Mouse (Mus musculus) limb, embryonic 14.5 days (tissue): ENCODE results near the gene Gm47841. TPM values are rescaled to one million over a fixed set of nuclear protein-coding genes. Genes with fewer than 3 reads are reported as not detected.

Experiments
- ATAC-seq: fragments of 200-750 bp; cut with Nextera tagmentation; 2 replicates; pipeline ENCODE4 v1.8.0; 2017; ENCODE audit warnings: low read depth, moderate number of reproducible peaks, moderate TSS enrichment; ENCODE audit not compliant: low FRiP score
- DNase-seq: peaks from one replicate; pipeline ENCODE4 v3.0.0-alpha.2; 2015; ENCODE audit warnings: low spot score
- H3K27ac ChIP-seq: fragments of 300-500 bp; sonication (generic); replicated peaks from 2 replicates; pipeline ENCODE4 v1.5.1; 2014; ENCODE audit warnings: low read depth, mild to moderate bottlenecking, low read length, moderate library complexity, mixed read lengths
- H3K27me3 ChIP-seq: fragments of 300-500 bp; sonication (generic); 2 replicates; pipeline ENCODE4 v1.6.1; 2014; ENCODE audit warnings: low read length, mixed read lengths; ENCODE audit not compliant: control insufficient read depth, insufficient read depth
- H3K36me3 ChIP-seq: fragments of 300-500 bp; sonication (generic); 2 replicates; pipeline ENCODE4 v1.6.1; 2014; ENCODE audit warnings: mild to moderate bottlenecking, low read length, moderate library complexity, mixed read lengths; ENCODE audit not compliant: control insufficient read depth, insufficient read depth
- H3K4me1 ChIP-seq: fragments of 300-500 bp; sonication (generic); 2 replicates; pipeline ENCODE4 v1.6.1; 2014; ENCODE audit warnings: antibody characterized with exemption, low read length, mixed read lengths; ENCODE audit not compliant: control insufficient read depth, insufficient read depth
- H3K4me2 ChIP-seq: fragments of 300-500 bp; sonication (generic); replicated peaks from 2 replicates; pipeline ENCODE4 v1.6.1; 2014; ENCODE audit warnings: low read depth, mild to moderate bottlenecking, low read length, moderate library complexity; ENCODE audit not compliant: severe bottlenecking
- H3K4me3 ChIP-seq: fragments of 300-500 bp; sonication (generic); replicated peaks from 2 replicates; pipeline ENCODE4 v1.5.1; 2014; ENCODE audit warnings: low read length
- H3K9ac ChIP-seq: fragments of 300-500 bp; sonication (generic); 2 replicates; pipeline ENCODE4 v1.6.1; 2014; ENCODE audit warnings: mild to moderate bottlenecking, low read depth, low read length, moderate library complexity; ENCODE audit not compliant: severe bottlenecking
- H3K9me3 ChIP-seq: fragments of 300-500 bp; sonication (generic); 2 replicates; pipeline ENCODE4 v1.6.1; 2016; ENCODE audit warnings: low read length; ENCODE audit not compliant: control insufficient read depth
- POLR2A ChIP-seq: fragments of 200-500 bp; IDR thresholded peaks from 2 replicates; pipeline ENCODE4 v1.8.0; 2012; ENCODE audit warnings: inconsistent platforms, mild to moderate bottlenecking, moderate library complexity, borderline replicate concordance; ENCODE audit not compliant: insufficient read depth, insufficient read length; ENCODE audit errors: extremely low read depth
- WGBS: fragments of 180-500 bp; shearing (Covaris S2); extraction: QIAGEN DNeasy Blood & Tissue Kit; methylation state at CpG from one replicate; pipeline ENCODE4 v1.1.7; 2014; 5-methylcytosine and 5-hydroxymethylcytosine counted together
- polyA plus RNA-seq, 2 experiments: library from polyadenylated mRNA; depleted of rRNA in 1 of 2; stranded (reverse) in 1 of 2; unstranded in 1 of 2; fragments of >200 nt; fragmentation: Nextera tagmentation in 1 of 2; extraction: Ambion mirVana in 1 of 2; gene quantifications; 2 replicates each; pipeline versions ENCODE4 v1.2.1 to v1.2.3; 2012 to 2014

The Gm47841 gene
- polyA plus RNA-seq, 2 experiments: 0.05 TPM; not detected in 1

GRCm38 (mm10) chr15:101008386-101009010, 38.7 kb downstream of the Gm47841 start:
- Histone ChIP-seq H3K4me1 (peaks cover 5% of the 10 kb centered on the region; the same call in 1 of the 2 replicates), H3K27ac (no peak overlapping the region), H3K9ac (no peak overlapping the region), H3K9me3 (no peaks in the 10 kb centered on the region), H3K36me3 (no peaks in the 10 kb centered on the region), H3K4me3 (no peak overlapping the region), H3K27me3 (no peaks in the 10 kb centered on the region), H3K4me2 (no peak overlapping the region)
- ATAC-seq (no peak), DNase-seq (peak; percentile 54)
- no peak for TF ChIP-seq POLR2A
- WGBS: 79% methylated on average over 14 of the region's 14 CpGs

- no peaks in the 10 kb centered on the region for H3K27me3 ChIP-seq
- peak overlapping the region; percentile 46 for H3K4me2 ChIP-seq
- H3K27ac ChIP-seq: no peak overlapping the region
- H3K36me3 ChIP-seq: no peaks in the 10 kb centered on the region
- WGBS: 57% methylated on average over 7 of the region's 7 CpGs
- ATAC-seq (no peak), DNase-seq (no peak)
- H3K9ac ChIP-seq: no peak overlapping the region
- H3K4me1 ChIP-seq: peaks cover 5% of the 10 kb centered on the region; the same call in 1 of the 2 replicates
- no peaks in the 10 kb centered on the region for H3K9me3 ChIP-seq
- TF ChIP-seq POLR2A: no peak
- H3K4me3 ChIP-seq: 0 out of 2 replicates have a peak overlapping the region, but pooled peaks have one; percentile 38
Observed at GRCm38 (mm10) chr15:101007236-101007635, 40.0 kb downstream of the Gm47841 start.

- TF ChIP-seq POLR2A: no peak
- ATAC-seq (peak; percentile 82), DNase-seq (peak; percentile 45)
- no peaks in the 10 kb centered on the region for H3K9me3 ChIP-seq
- H3K27ac ChIP-seq: no peak overlapping the region
- H3K4me3 ChIP-seq: peak overlapping the region; percentile 38
- no peak overlapping the region for H3K9ac ChIP-seq
- no peaks in the 10 kb centered on the region for H3K36me3 ChIP-seq
- peaks cover 5% of the 10 kb centered on the region; the same call in 1 of the 2 replicates for H3K4me1 ChIP-seq
- WGBS: 12% methylated on average over 14 of the region's 15 CpGs
- no peaks in the 10 kb centered on the region for H3K27me3 ChIP-seq
- H3K4me2 ChIP-seq: peak overlapping the region; percentile 46
Observed at GRCm38 (mm10) chr15:101006251-101007040, 40.8 kb downstream of the Gm47841 start.

GRCm38 (mm10) chr15:101005717-101006116, 41.5 kb downstream of the Gm47841 start:
- 78% methylated on average over 8 of the region's 8 CpGs for WGBS
- no peaks in the 10 kb centered on the region for H3K36me3 ChIP-seq
- no peak overlapping the region for H3K27ac ChIP-seq
- DNase-seq: no peak
- no peak overlapping the region for H3K4me3 ChIP-seq
- ATAC-seq: no peak
- no peak for TF ChIP-seq POLR2A
- no peaks in the 10 kb centered on the region for H3K27me3 ChIP-seq
- H3K4me2 ChIP-seq: no peak overlapping the region
- no peak overlapping the region for H3K9ac ChIP-seq
- no peaks in the 10 kb centered on the region for H3K9me3 ChIP-seq
- H3K4me1 ChIP-seq: peaks cover 5% of the 10 kb centered on the region; the same call in 1 of the 2 replicates

GRCm38 (mm10) chr15:101004538-101004937, 42.7 kb downstream of the Gm47841 start:
- TF ChIP-seq POLR2A: no peak
- 68% methylated on average over 3 of the region's 3 CpGs for WGBS
- no peak for DNase-seq
- Histone ChIP-seq H3K9ac (no peak overlapping the region), H3K36me3 (no peaks in the 10 kb centered on the region), H3K4me3 (no peak overlapping the region), H3K27ac (no peak overlapping the region), H3K4me1 (peaks cover 5% of the 10 kb centered on the region; the same call in 1 of the 2 replicates), H3K9me3 (no peaks in the 10 kb centered on the region), H3K27me3 (no peaks in the 10 kb centered on the region), H3K4me2 (no peak overlapping the region)
- ATAC-seq: no peak
